Mouse (Mus musculus) embryo, embryonic 9.5 days (tissue): ENCODE measurements around the gene Mto1.
"Not testable (repeated sequence)": the region's sequence is repeated elsewhere in the genome, so short reads cannot be mapped to it uniquely, and the experiment has no call there.

Source experiments
- DNase-seq: peaks from one replicate; pipeline ENCODE4 v3.0.0-alpha.2; 2017; ENCODE audit errors: extremely low spot score

Mto1 gene

GRCm38 (mm10) chr9:78506002-78506721 lies 58.2 kb downstream of the Mto1 start:
- no peak for DNase-seq

GRCm38 (mm10) chr9:78506722-78507077 lies 58.7 kb downstream of the Mto1 start:
- no peak for DNase-seq

GRCm38 (mm10) chr9:78508106-78508786 lies 60.2 kb downstream of the Mto1 start:
- no peak for DNase-seq

- no peak for DNase-seq
These were observed 63.7 kb downstream of the Mto1 start for GRCm38 (mm10) chr9:78511705-78512104.

- no peak for DNase-seq
These were observed 65.9 kb downstream of the Mto1 start for GRCm38 (mm10) chr9:78513776-78514500.

- no peak for DNase-seq
These were observed 66.7 kb downstream of the Mto1 start for GRCm38 (mm10) chr9:78514681-78515080.

- no peak for DNase-seq
These were observed 68.1 kb downstream of the Mto1 start for GRCm38 (mm10) chr9:78516125-78516524.

GRCm38 (mm10) chr9:78517237-78517636 lies 69.2 kb downstream of the Mto1 start:
- DNase-seq: not testable (repeated sequence)

GRCm38 (mm10) chr9:78520127-78520779 lies 72.2 kb downstream of the Mto1 start:
- peak; percentile 91 for DNase-seq

GRCm38 (mm10) chr9:78520780-78521601 lies 73.0 kb downstream of the Mto1 start:
- DNase-seq: no peak

- peak; percentile 59 for DNase-seq
These were observed 73.7 kb downstream of the Mto1 start for GRCm38 (mm10) chr9:78521689-78522088.
